In genomic region chr3:30353878-30354727, GRCm38 (mm10) we compare ENCODE assay signal across 9 mouse cellular contexts.
DNase-seq lines count a peak whose midpoint lies in the region; ATAC-seq lines count a peak whose summit lies in the region.
"Had no signal": no experiment of that assay in that cellular context is flagged by ENCODE, and none has a peak within 500 bp of the region (broad histone marks: within the 10 kb centered on the region; RNA-seq: fewer than 3 reads in every experiment).

No protein-coding gene starts in this region.

- H3K4me2 ChIP-seq in heart, embryonic 11.5 days: no peak overlapping the region
- H3K4me2 ChIP-seq in liver, embryonic 12.5 days: no peak overlapping the region

- H3K4me3 ChIP-seq in heart, embryonic 11.5 days (ENCODE audit: low read depth, low read length): no peak overlapping the region
- no peak overlapping the region for H3K4me3 ChIP-seq in liver, embryonic 12.5 days

- H3K27me3 ChIP-seq in heart, embryonic 11.5 days (ENCODE audit: control insufficient read depth, insufficient read depth, low read length): no peaks in the 10 kb centered on the region
- no peaks in the 10 kb centered on the region for H3K27me3 ChIP-seq in liver, embryonic 12.5 days (replicated peaks)

- no peak overlapping the region for H3K9ac ChIP-seq in heart, embryonic 11.5 days (ENCODE audit: low read depth, low read length)
- no peak overlapping the region for H3K9ac ChIP-seq in liver, embryonic 12.5 days

- DNase-seq in adrenal gland, adult 8-10 months: peak; percentile 11
- DNase-seq in adrenal gland, postnatal 25 days: no peak
- peak; percentile 47 for DNase-seq in 416B (ENCODE audit: low read depth)
- no peak for DNase-seq in cerebellum, postnatal 25 days
- DNase-seq in spleen, postnatal 10 days (ENCODE audit: low spot score in 2 of 2): no peak
- DNase-seq: cerebellum, adult 9-10 months had no signal

- ATAC-seq in heart, embryonic 11.5 days (replicated peaks; ENCODE audit: insufficient number of reproducible peaks, low FRiP score, low TSS enrichment): peak; percentile 55
- peak; percentile 51; the same call in 1 of the 2 replicates for ATAC-seq in liver, embryonic 12.5 days
- no peak for ATAC-seq in CD4-positive, CD25-positive, alpha-beta regulatory T cell, adult 4 months

- 10% methylated on average over 6 of the region's 6 CpGs for WGBS in heart, embryonic 11.5 days (ENCODE audit: insufficient replicate concordance)
- 7% methylated on average over 6 of the region's 6 CpGs for WGBS in liver, embryonic 12.5 days (ENCODE audit: insufficient replicate concordance)

- H3K4me1 ChIP-seq in heart, embryonic 11.5 days (ENCODE audit: control insufficient read depth, insufficient read depth, low read length): peaks cover 7% of the 10 kb centered on the region; the same call in 1 of the 2 replicates
- peaks cover 11% of the 10 kb centered on the region for H3K4me1 ChIP-seq in liver, embryonic 12.5 days

- H3K9me3 ChIP-seq in heart, embryonic 11.5 days (replicated peaks; ENCODE audit: control insufficient read depth, low read length): no peaks in the 10 kb centered on the region
- H3K9me3 ChIP-seq in liver, embryonic 12.5 days (replicated peaks): no peaks in the 10 kb centered on the region

- H3K27ac ChIP-seq in heart, embryonic 11.5 days (ENCODE audit: low read depth, low read length): peak overlapping the region; percentile 35; the same call in 1 of the 2 replicates
- no peak overlapping the region for H3K27ac ChIP-seq in liver, embryonic 12.5 days

- H3K36me3 ChIP-seq in heart, embryonic 11.5 days (ENCODE audit: control insufficient read depth, insufficient read depth, low read length): no peaks in the 10 kb centered on the region
- no peaks in the 10 kb centered on the region for H3K36me3 ChIP-seq in liver, embryonic 12.5 days

Comparison
In these comparisons a context has a peak if more than half of its experiments do, and no peak if none do; other contexts are left out.
1. DNase-seq: peak in adrenal gland, adult 8-10 months (single experiment) and 416B (single experiment); none in adrenal gland, postnatal 25 days (single experiment), cerebellum, postnatal 25 days (0 of 2) and spleen, postnatal 10 days (0 of 2).